Mouse (Mus musculus) heart, embryonic 10.5 days (tissue): ENCODE results near the gene Cbln1. TPM values are rescaled to one million over a fixed set of nuclear protein-coding genes. Genes with fewer than 3 reads are reported as not detected.

ENCODE experiments used
- DNase-seq: peaks from one replicate; pipeline ENCODE4 v3.0.0-alpha.2; 2017; ENCODE audit warnings: low spot score
- H3K27ac ChIP-seq: fragments of 300-500 bp; sonication (generic); 2 replicates; pipeline ENCODE4 v1.5.1; 2016; ENCODE audit warnings: mild to moderate bottlenecking
- H3K27me3 ChIP-seq: fragments of 300-500 bp; sonication (generic); 2 replicates; pipeline ENCODE4 v1.6.1; 2016; ENCODE audit warnings: mild to moderate bottlenecking; ENCODE audit not compliant: poor library complexity, insufficient read depth, severe bottlenecking
- H3K36me3 ChIP-seq: fragments of 300-500 bp; sonication (generic); 2 replicates; pipeline ENCODE4 v1.6.1; 2016; ENCODE audit warnings: mild to moderate bottlenecking, moderate library complexity
- H3K4me1 ChIP-seq: fragments of 300-500 bp; sonication (generic); 2 replicates; pipeline ENCODE4 v1.6.1; 2016; ENCODE audit warnings: mild to moderate bottlenecking
- H3K4me3 ChIP-seq: fragments of 300-500 bp; sonication (generic); 2 replicates; pipeline ENCODE4 v1.5.1; 2016; ENCODE audit warnings: mild to moderate bottlenecking, moderate library complexity
- H3K9me3 ChIP-seq: fragments of 300-500 bp; sonication (generic); 2 replicates; pipeline ENCODE4 v1.6.1; 2016; ENCODE audit warnings: mild to moderate bottlenecking, moderate library complexity
- WGBS: fragments of 180-500 bp; shearing (Covaris S2); methylation state at CpG from one replicate; pipeline ENCODE4 v1.1.7; 2016; 5-methylcytosine and 5-hydroxymethylcytosine counted together
- polyA plus RNA-seq: library from polyadenylated mRNA; unstranded; fragments of >200 nt; fragmentation: Nextera tagmentation; extraction: Ambion mirVana; gene quantifications from 2 replicates; pipeline ENCODE4 v1.2.1, GENCODE M21; 2016

The Cbln1 gene
- 0.16 and 0.85 TPM in 2 replicates for polyA plus RNA-seq

GRCm38 (mm10) chr8:87472271-87473236 lies at the start of gene Cbln1:
Gene Cbln1 (minus strand): TSS chr8:87472609.
- H3K9me3 ChIP-seq = no peaks in the 10 kb centered on the region
- H3K27me3 ChIP-seq = peaks cover 93% of the 10 kb centered on the region
- peak; percentile 95 for DNase-seq
- peak within 1 kb of the TSS; percentile 25 for H3K27ac ChIP-seq
- H3K4me1 ChIP-seq = peaks cover 45% of the 10 kb centered on the region
- H3K4me3 ChIP-seq = peak within 1 kb of the TSS; percentile 70
- under 1% methylated on average over 120 of the region's 122 CpGs for WGBS
- no peaks in the 10 kb centered on the region for H3K36me3 ChIP-seq

GRCm38 (mm10) chr8:87517132-87517531 lies 44.7 kb upstream of the Cbln1 start:
- no peaks in the 10 kb centered on the region for H3K36me3 ChIP-seq
- WGBS = 88% methylated on average over 3 of the region's 3 CpGs

GRCm38 (mm10) chr8:87513796-87514195 lies 41.4 kb upstream of the Cbln1 start:
- H3K27me3 ChIP-seq = peaks cover 4% of the 10 kb centered on the region; the same call in 1 of the 2 replicates
- no peaks in the 10 kb centered on the region for H3K9me3 ChIP-seq
- 80% methylated on average over 5 of the region's 5 CpGs for WGBS
- H3K27ac ChIP-seq = no peak overlapping the region
- DNase-seq = no peak
- H3K4me1 ChIP-seq = no peaks in the 10 kb centered on the region
- H3K36me3 ChIP-seq = no peaks in the 10 kb centered on the region
- H3K4me3 ChIP-seq = no peak overlapping the region

More at GRCm38 (mm10) chr8:87517132-87517531, 44.7 kb upstream of the Cbln1 start:
- no peak for DNase-seq
- Histone ChIP-seq H3K27me3 (peaks cover 4% of the 10 kb centered on the region; the same call in 1 of the 2 replicates), H3K4me3 (no peak overlapping the region), H3K9me3 (no peaks in the 10 kb centered on the region), H3K4me1 (no peaks in the 10 kb centered on the region), H3K27ac (no peak overlapping the region)

- Histone ChIP-seq H3K9me3 (no peaks in the 10 kb centered on the region), H3K4me3 (no peak overlapping the region), H3K4me1 (no peaks in the 10 kb centered on the region), H3K27me3 (peaks cover 4% of the 10 kb centered on the region; the same call in 1 of the 2 replicates), H3K36me3 (no peaks in the 10 kb centered on the region), H3K27ac (no peak overlapping the region)
- DNase-seq = no peak
- 81% methylated on average over 3 of the region's 3 CpGs for WGBS
Observed at GRCm38 (mm10) chr8:87513350-87513749, 40.9 kb upstream of the Cbln1 start.

GRCm38 (mm10) chr8:87512636-87513035 lies 40.2 kb upstream of the Cbln1 start:
- no peaks in the 10 kb centered on the region for H3K36me3 ChIP-seq
- WGBS = 84% methylated on average over 6 of the region's 6 CpGs
- H3K4me3 ChIP-seq = no peak overlapping the region
- no peak overlapping the region for H3K27ac ChIP-seq
- peaks cover 4% of the 10 kb centered on the region; the same call in 1 of the 2 replicates for H3K27me3 ChIP-seq
- H3K9me3 ChIP-seq = no peaks in the 10 kb centered on the region
- DNase-seq = no peak
- H3K4me1 ChIP-seq = no peaks in the 10 kb centered on the region

GRCm38 (mm10) chr8:87507046-87507445 lies 34.6 kb upstream of the Cbln1 start:
- WGBS = 57% methylated on average over 9 of the region's 9 CpGs
- H3K9me3 ChIP-seq = no peaks in the 10 kb centered on the region
- H3K4me1 ChIP-seq = no peaks in the 10 kb centered on the region
- no peaks in the 10 kb centered on the region for H3K27me3 ChIP-seq
- no peak overlapping the region for H3K27ac ChIP-seq
- no peak overlapping the region for H3K4me3 ChIP-seq
- no peak for DNase-seq
- H3K36me3 ChIP-seq = no peaks in the 10 kb centered on the region

- H3K27ac ChIP-seq = no peak overlapping the region
- no peak for DNase-seq
- no peaks in the 10 kb centered on the region for H3K4me1 ChIP-seq
- no peaks in the 10 kb centered on the region for H3K9me3 ChIP-seq
- H3K4me3 ChIP-seq = no peak overlapping the region
- WGBS = 70% methylated on average over 5 of the region's 5 CpGs
- no peaks in the 10 kb centered on the region for H3K36me3 ChIP-seq
- H3K27me3 ChIP-seq = no peaks in the 10 kb centered on the region
Observed at GRCm38 (mm10) chr8:87504441-87504840, 32.0 kb upstream of the Cbln1 start.

GRCm38 (mm10) chr8:87502684-87503083 lies 30.3 kb upstream of the Cbln1 start:
- Histone ChIP-seq H3K4me3 (no peak overlapping the region), H3K27ac (no peak overlapping the region), H3K4me1 (no peaks in the 10 kb centered on the region), H3K9me3 (no peaks in the 10 kb centered on the region), H3K36me3 (no peaks in the 10 kb centered on the region), H3K27me3 (no peaks in the 10 kb centered on the region)
- 69% methylated on average over 6 of the region's 6 CpGs for WGBS
- DNase-seq = no peak

GRCm38 (mm10) chr8:87497641-87498040 lies 25.2 kb upstream of the Cbln1 start:
- DNase-seq = no peak
- Histone ChIP-seq H3K9me3 (no peaks in the 10 kb centered on the region), H3K4me1 (peaks cover 13% of the 10 kb centered on the region; the same call in 1 of the 2 replicates), H3K27me3 (no peaks in the 10 kb centered on the region), H3K4me3 (no peak overlapping the region), H3K36me3 (no peaks in the 10 kb centered on the region), H3K27ac (no peak overlapping the region)
- WGBS = 68% methylated on average over 6 of the region's 6 CpGs

GRCm38 (mm10) chr8:87496511-87496910 lies 24.1 kb upstream of the Cbln1 start:
- Histone ChIP-seq H3K36me3 (no peaks in the 10 kb centered on the region), H3K27ac (no peak overlapping the region), H3K4me1 (peaks cover 13% of the 10 kb centered on the region; the same call in 1 of the 2 replicates), H3K27me3 (no peaks in the 10 kb centered on the region), H3K4me3 (no peak overlapping the region), H3K9me3 (no peaks in the 10 kb centered on the region)
- no peak for DNase-seq
- WGBS = 90% methylated on average over 7 of the region's 7 CpGs

- H3K27me3 ChIP-seq = no peaks in the 10 kb centered on the region
- H3K4me3 ChIP-seq = no peak overlapping the region
- no peak overlapping the region for H3K27ac ChIP-seq
- peaks cover 13% of the 10 kb centered on the region; the same call in 1 of the 2 replicates for H3K4me1 ChIP-seq
- 68% methylated on average over 9 of the region's 9 CpGs for WGBS
- no peaks in the 10 kb centered on the region for H3K9me3 ChIP-seq
- no peak for DNase-seq
- no peaks in the 10 kb centered on the region for H3K36me3 ChIP-seq
Observed at GRCm38 (mm10) chr8:87494862-87495261, 22.5 kb upstream of the Cbln1 start.

- Histone ChIP-seq H3K9me3 (no peaks in the 10 kb centered on the region), H3K27me3 (no peaks in the 10 kb centered on the region), H3K4me1 (peaks cover 7% of the 10 kb centered on the region; the same call in 1 of the 2 replicates), H3K27ac (no peak overlapping the region), H3K36me3 (no peaks in the 10 kb centered on the region), H3K4me3 (no peak overlapping the region)
- no peak for DNase-seq
- 50% methylated on average over 5 of the region's 5 CpGs for WGBS
Observed at GRCm38 (mm10) chr8:87489841-87490415, 17.5 kb upstream of the Cbln1 start.

GRCm38 (mm10) chr8:87481396-87481795 lies 9.0 kb upstream of the Cbln1 start:
- no peak for DNase-seq
- Histone ChIP-seq H3K9me3 (no peaks in the 10 kb centered on the region), H3K27ac (no peak overlapping the region), H3K4me1 (no peaks in the 10 kb centered on the region), H3K36me3 (no peaks in the 10 kb centered on the region), H3K4me3 (no peak overlapping the region), H3K27me3 (peaks cover 19% of the 10 kb centered on the region)
- WGBS = 64% methylated on average over 1 of the region's 1 CpGs
